Mouse (Mus musculus): ENCODE measurements around the gene Flt1.
"Not testable (repeated sequence)": the region's sequence is repeated elsewhere in the genome, so short reads cannot be mapped to it uniquely, and the experiment has no call there.

Gene Flt1

GRCm38 (mm10) chr5:147659909-147660308 is 65.9 kb downstream of the Flt1 start:
- DNase-seq, result no peak

GRCm38 (mm10) chr5:147657882-147658855 is 67.6 kb downstream of the Flt1 start:
- no peak for DNase-seq

GRCm38 (mm10) chr5:147655761-147656160 is 70.0 kb downstream of the Flt1 start:
- no peak for DNase-seq

GRCm38 (mm10) chr5:147651233-147651632 is 74.6 kb downstream of the Flt1 start:
- DNase-seq, result no peak

GRCm38 (mm10) chr5:147646351-147646929 is 79.4 kb downstream of the Flt1 start:
- no peak for DNase-seq

DNA sequence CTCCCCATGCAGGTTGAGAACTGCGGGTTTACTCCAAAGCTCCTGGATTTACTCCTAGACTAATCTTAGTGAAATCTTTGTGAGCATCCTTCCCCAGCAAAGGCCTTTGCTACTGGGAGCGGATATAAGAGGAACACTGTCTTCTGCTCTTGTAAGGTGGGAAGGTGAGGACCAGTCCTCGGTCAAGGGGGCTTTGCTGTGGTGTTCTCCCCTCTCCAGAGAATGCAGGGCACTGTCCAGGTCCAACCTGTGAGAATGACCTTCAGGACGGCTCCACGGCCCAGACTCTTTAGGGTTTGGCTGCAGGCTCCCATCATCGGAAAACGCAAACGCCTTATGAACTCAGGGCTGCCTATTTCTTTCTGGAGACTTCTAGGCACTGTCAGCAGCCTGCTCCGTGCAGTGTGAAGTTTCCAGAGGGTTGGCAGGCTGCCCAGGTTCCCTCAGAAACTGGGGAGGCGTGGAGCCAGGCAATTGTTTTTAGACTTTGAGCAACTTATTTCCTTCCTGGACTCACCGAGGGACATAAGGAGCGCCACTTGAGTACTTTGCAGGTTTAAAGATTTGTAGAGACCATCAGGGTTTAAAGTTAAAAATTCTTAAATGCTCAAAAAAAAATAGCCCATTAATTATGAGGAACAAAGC is 80.7 kb downstream of the Flt1 start:
- DNase-seq, result no peak

DNA sequence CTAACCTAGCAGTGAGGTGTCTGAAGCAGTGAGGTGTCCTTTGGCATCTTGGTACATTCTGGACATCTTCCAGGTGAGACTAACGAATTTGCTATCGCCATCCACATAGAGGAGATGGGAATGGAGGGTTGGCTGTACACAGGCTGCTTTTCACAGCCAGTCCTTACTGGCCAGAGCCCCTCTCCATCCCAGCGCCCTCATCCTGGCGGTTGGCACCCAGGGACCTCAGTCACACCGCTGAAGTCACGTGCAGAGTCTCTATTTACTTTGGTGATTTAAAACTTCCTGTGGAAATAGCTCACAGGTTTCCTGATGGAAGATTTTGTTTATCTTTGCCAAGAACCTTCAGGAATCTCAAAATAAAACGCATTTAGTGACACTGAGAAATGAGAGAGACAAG is 84.4 kb downstream of the Flt1 start:
- DNase-seq, result no peak

DNA sequence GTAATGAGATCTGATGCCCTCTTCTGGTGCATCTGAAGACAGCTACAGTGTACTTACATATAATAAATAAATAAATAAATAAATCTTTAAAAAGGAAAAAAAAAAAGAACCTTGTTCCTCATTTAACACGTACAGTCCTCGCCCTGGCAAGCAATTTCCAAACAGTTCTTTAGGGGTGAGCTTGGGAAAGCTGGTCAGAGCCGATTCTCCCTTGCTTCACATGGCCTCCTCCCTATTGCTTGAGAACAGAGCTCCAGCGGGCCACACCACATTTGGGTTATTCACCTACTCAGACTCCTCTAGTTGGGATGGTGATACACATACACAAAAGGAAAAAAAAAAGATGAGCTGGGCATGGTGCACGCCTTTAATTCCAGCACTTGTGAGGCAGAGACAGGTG is 85.9 kb downstream of the Flt1 start:
- no peak for DNase-seq

- DNase-seq, result no peak
These were observed 89.1 kb downstream of the Flt1 start for GRCm38 (mm10) chr5:147636676-147637075.

DNA sequence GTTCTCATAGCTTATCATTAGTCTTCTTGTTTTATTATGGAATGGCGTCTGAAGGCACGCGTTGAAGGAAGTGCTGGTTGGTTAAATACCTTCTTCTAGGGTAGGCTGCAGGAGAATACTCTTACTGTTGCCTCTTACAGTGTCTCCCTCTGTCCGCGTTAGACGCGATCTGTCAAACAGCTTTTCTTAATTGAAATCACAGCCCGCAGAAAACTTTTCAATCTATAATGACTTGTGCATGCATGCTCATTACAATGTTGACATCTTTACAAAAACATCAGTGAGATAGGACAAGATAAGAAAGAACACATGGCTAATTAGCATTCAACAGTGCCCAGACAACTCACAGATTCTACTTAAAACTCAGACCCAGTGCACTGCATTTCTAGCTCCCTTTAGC is 89.9 kb downstream of the Flt1 start:
- DNase-seq, result no peak

GRCm38 (mm10) chr5:147634016-147634415 is 91.8 kb downstream of the Flt1 start:
- DNase-seq, result no peak

DNA sequence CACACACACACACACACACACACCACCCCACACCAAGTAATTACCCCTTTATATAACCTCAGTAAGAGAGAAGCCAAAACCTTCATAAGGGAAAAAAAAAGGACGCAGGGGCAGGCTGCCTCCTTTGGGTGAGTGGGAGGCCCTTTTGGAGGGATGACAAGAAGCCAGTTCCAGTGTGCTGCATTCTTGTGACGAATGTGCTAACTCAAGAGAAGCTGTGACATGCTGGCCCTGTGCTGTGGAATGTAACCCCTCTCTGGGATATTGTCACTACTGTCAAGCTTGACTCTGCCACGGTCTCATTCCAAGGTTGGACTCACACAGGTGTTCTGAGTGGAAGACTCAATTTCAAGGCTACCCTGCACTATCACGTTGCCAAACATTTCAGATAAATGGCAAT is 93.1 kb downstream of the Flt1 start:
- no peak for DNase-seq

- DNase-seq, result no peak
These were observed 95.2 kb downstream of the Flt1 start for GRCm38 (mm10) chr5:147630426-147631290.

GRCm38 (mm10) chr5:147626944-147627343 is 98.9 kb downstream of the Flt1 start:
- DNase-seq, result no peak

DNA sequence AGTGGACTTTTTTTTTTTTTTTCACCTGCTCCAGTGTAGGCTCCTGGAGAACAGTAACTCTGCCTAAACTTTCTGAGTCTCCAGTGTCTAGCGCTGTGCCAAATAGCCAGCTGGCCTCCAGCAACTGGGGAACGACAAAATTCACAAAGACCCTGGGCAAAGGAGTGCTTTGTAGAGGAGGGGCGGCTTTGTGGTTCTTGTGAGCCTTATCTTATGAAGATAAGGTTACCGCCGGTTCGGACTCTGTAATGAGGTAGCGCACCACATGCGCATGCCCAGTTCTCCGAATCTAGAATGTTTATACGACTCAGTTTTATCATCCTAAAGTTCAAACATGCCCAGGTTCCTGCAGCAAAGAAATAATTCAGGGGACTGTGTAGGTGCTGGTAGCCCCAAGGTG is 102.1 kb downstream of the Flt1 start:
- DNase-seq, result no peak

DNA sequence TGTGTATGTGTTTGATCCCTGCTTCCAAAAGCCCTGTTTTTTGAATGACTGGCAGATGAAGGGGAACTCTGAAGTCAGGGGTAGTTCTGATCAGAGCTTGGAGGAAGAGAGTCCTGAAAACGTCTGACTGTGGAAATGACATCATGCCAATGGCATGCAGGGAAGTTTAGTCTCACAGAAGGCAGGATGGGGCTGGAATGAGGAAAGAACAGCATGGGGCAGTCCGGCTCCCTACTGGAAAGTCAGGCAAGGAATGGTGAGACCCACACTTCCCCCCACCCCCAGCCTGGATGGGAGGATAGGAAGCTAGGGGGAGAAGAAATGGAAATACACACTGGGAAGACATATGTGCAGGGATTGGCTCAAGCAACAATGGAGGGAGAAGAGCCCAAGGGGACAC is 105.6 kb downstream of the Flt1 start:
- DNase-seq, result no peak

DNA sequence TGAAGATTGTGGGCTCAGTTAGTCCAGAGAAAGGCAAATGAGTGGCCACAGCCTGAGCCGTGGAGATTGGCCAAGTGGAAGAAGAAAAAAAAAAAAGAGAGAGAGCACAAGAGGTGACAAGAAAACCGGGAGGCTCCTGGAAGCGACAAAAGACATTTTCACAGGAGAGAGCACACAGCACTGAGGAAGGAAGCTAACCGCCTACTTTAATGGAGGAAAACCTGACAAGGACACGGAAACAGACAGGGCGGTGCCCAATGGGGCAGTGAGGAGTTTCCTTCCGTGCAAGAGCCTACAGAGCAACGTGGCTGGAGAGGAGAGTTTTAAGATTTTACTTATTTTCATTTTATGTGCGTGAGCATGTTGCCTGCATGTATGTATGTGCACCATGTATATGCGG is 107.6 kb downstream of the Flt1 start:
- DNase-seq, result no peak

- DNase-seq, result peak; percentile 12
These were observed 109.4 kb downstream of the Flt1 start for GRCm38 (mm10) chr5:147616450-147616849.

DNA sequence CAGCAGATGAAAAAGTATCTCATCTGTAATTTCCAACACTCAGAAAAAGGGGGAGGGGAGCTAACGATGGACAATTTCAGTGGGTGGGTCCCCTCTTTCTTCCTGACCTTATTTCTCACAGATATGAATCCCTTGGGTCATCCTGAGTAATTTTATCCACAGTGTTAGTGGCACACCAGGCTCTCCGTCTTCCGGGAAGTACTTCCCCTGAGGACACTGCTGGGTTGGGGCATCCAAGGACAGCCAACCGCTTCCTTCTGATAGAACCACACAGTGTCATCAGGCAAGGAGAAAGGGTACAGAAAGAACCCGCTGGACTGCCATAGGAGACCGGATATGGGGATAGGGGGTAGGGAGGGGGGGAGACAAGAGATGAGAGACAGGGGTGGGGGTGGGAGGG is 111.2 kb downstream of the Flt1 start:
- no peak for DNase-seq

GRCm38 (mm10) chr5:147611348-147611747 is 114.5 kb downstream of the Flt1 start:
- DNase-seq, result not testable (repeated sequence)

DNA sequence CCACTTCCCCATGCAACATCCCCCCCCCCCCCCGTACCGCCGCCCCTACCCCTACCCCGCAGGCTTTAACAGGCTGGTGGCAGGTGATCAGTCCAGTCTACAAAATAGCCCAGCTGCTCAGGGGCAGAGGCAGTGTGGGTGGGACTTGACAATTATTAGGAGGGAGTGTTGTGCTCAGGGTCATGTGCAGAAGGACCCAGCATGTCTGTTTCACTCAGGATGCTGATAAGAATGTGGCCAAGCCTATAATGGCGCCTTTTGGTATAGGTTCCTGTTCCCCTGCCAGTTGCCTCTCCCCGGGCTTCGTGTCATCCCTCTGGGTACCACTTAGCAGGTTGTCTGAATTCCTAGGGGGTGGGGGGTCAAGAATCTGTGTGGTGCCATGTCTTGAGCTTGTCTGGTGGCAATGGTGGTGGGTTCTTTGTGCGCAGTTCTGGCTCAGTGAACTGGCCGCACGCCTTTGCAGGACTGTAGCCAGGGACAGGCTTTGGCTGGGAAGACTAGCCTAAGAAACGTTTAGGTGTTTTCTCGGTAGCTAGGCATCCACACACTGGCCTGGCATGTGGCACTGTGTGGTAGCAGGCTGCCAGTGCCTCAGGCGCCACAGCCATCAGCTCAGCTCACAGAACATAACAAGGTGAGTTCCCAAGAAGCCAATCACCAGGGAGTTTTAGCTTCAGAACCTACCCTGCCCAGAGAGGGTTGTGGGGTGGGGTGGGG is 118.4 kb downstream of the Flt1 start:
- DNase-seq, result no peak

DNA sequence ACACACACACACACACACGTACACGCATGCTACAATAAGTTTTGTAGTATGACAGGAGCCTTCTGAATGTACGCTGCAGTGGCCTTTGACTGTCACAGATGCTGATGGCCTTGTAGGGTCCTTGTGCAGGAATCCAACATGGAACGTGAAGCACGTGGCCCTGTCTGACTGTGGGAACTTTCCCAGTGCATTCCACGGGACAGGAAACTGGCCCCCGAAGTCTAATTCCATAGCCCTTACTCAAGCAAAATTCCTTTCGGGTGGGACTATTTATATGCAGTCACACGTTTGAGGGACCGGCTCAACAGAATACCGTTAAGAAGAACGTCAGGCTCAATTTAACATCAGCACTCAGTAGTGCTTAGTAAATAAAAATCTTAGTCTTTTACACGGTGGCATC is 119.1 kb downstream of the Flt1 start:
- no peak for DNase-seq
